Mouse (Mus musculus) cerebellum, adult 11-12 months (tissue): Measurements from ENCODE around the gene Prdm1.

Source experiments
- DNase-seq: peaks from one replicate; pipeline ENCODE4 v3.0.0; 2022

The Prdm1 gene

GRCm38 (mm10) chr10:44409958-44410357 is 118.3 kb downstream of the Prdm1 start:
- no peak for DNase-seq

GRCm38 (mm10) chr10:44409054-44409453 is 119.2 kb downstream of the Prdm1 start:
- no peak for DNase-seq

GRCm38 (mm10) chr10:44403415-44403814 is 124.9 kb downstream of the Prdm1 start:
- DNase-seq, result no peak

- DNase-seq, result no peak
Observed at GRCm38 (mm10) chr10:44401600-44401999, 126.7 kb downstream of the Prdm1 start.

GRCm38 (mm10) chr10:44400602-44401001 is 127.7 kb downstream of the Prdm1 start:
- DNase-seq, result no peak

- DNase-seq, result no peak
Observed at GRCm38 (mm10) chr10:44400119-44400518, 128.2 kb downstream of the Prdm1 start.

GRCm38 (mm10) chr10:44392855-44393254 is 135.4 kb downstream of the Prdm1 start:
- DNase-seq, result no peak

GRCm38 (mm10) chr10:44391509-44392290 is 136.6 kb downstream of the Prdm1 start:
- no peak for DNase-seq

GRCm38 (mm10) chr10:44390286-44390685 is 138.0 kb downstream of the Prdm1 start:
- DNase-seq, result no peak

GRCm38 (mm10) chr10:44388706-44389233 is 139.5 kb downstream of the Prdm1 start:
- no peak for DNase-seq
